Mouse (Mus musculus): ENCODE results near the gene Cul9. TPM values are rescaled to one million over a fixed set of nuclear protein-coding genes. Genes with fewer than 3 reads are reported as not detected.

Cul9 gene
- 10 to 100 TPM; 14.3 to 16.6 TPM for total RNA-seq (2023)

DNA sequence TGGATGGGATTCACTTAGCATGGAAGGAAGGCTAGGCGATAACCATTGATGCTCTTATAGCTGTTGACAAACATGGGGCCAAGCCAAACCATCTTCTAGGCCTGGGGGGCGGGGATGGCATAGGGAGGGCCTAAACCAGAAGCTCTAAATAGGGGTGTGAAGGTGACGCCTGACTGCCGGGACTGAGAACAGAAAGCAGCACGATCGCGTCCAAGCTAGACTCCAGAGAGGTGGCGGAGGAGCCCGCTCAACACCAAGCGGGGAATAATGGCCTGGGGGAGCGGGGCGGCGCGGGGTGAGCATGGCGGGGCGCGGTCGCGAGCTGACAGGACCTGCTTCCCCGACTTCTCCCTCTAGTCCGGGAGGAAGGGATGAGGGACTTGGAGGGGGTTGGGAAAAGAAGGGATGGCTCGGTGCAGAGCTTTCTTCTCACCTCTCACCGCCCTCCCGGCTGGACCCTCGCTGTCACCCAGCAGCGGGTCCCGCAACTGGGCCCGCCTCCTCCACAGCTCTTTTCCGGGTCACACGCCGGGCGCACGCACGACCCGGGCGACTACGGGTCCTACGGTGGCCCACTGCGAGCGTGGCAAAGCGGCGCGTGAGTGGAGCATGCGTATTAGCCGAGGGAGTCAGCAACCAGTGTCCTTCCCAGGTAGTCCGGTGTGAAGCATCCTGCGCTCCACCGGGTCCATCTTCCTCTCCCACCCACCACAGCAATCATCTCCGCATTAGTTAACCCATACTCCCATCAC is at the start of gene Cul9:
Gene Cul9 (minus strand): TSS at position 576 of the 752 bp plus-strand sequence.

DNA sequence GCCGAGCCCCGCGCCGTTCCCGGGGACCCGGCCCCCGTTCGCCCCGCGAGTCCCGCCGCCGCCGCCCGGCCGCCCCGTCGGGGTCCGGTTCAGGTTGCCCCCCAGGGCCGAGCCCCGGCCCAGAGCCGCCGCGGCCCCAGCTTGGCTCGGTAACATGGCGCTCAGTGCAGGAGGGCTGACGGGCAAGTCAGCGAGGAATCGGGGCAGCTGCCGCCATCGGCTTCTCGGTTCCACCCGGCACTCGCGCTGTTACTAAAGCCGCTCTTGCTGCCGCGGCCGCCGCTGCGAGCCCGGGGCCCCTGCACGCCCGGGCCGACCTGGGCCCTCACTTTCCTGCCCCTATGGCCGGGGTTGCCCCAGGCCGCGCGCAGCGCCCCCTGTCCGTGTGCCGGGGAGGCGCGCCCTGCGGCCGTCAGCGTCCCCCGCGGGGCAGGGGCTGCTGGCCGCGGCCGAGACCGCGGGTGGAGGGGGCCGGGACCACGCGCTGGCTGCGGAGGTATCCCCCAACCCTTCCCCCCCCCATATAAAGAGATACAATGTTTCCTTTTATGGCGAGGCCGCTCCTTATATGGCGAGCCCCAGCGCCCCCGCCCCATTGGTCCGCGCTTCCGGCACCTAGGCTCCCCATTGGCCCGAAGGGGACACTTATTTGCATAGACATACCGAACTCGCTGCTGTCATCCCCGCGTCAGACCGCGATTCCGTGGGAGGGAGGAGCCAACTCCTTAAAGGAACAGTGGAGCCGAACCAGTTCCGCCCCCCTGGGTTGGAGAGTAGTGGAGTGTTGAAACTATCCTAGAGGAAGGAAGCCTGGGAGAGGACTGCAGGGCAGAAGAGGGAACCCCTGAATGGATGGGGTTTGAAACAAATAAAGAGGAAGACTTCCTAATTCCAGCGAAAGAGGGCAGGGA is 9.7 kb upstream of the Cul9 start, which contains the start of gene Srf:
Gene Srf (minus strand): TSS at position 503 of the 911 bp plus-strand sequence.

DNA sequence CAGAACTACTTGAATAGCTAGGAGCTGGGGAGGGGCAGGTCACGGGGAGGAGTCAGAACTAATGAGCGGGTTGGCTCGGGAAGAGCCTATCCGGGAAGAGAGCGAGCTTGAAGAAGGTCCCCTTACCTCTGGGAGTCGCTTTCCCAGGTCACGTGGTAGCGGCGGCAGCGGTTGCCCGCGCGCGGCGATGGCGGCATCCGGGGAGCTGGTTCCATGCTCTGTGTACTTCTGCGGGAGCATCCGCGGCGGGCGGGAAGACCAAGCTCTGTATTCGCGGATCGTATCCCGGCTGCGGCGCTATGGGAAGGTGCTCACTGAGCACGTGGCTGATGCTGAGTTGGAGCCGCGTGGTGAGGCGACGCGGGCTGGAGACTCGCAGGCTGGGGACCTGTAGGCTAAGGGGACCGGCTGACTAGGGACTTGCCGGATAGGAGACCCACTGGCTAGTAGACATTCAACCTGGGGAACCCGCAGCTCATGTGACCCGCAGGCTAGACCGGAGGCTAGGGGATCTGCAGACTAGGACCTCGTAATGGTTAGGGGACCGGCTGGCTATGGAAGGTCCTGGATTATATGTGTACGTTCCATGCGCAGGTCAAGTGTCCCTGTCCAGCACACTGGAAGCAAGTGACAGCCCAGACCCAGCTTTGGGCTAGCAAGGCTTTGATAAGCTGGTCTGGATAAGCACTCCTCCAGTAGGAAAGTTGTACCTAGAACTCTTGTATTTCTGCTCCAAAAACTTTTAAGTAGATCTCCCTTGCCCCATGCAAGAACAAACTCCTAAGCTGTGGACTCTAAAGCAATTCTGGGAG is 49.4 kb downstream of the Cul9 start, which contains the start of gene Dnph1:
Gene Dnph1 (plus strand): TSS at position 89 of the 812 bp plus-strand sequence.

DNA sequence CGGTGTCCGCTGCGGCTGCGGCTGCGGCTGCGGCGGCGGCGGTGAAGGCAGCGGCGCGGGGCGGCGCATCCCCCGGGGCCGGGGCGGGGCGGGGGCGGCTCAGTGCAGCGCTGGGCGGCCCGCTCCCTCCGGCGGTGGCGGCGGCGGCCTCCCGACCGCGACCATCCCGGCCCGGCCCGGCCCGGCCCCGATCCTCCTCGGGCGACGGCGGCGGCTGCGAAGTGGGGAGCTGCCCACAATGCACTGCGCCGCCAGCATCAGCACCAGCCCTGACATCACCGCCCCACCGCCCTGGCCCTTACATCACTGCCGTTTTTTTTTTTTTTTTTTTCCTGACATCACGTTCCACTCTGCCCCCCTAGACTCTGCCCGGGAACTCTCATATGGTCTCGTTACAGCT is 58.8 kb downstream of the Cul9 start, which contains the start of gene Ttbk1:
Gene Ttbk1 (minus strand): TSS at position 245 of the 400 bp plus-strand sequence.

Other genes with a start within 250 kb of the Cul9 start
- under 1 TPM in 1 of 2 experiments, not detected in 1; 0.55 TPM for gene Dlk2, start 249.0 kb downstream of the Cul9 start, total RNA-seq (2023)
- gene Abcc10, start 218.0 kb downstream of the Cul9 start, total RNA-seq (2023): 10 to 100 TPM; 16.1 to 17.5 TPM
- gene Zfp318, start 162.7 kb downstream of the Cul9 start, total RNA-seq (2023): 10 to 100 TPM; 43.3 to 48.2 TPM
- gene Crip3, start 117.5 kb downstream of the Cul9 start, total RNA-seq (2023): not detected
- not detected for gene Slc22a7, start 107.9 kb downstream of the Cul9 start, total RNA-seq (2023)
- under 1 TPM; 0.53 to 0.87 TPM for gene Ttbk1, start 58.7 kb downstream of the Cul9 start, total RNA-seq (2023)
- 1 to 10 TPM in 1 of 2 experiments, not detected in 1; 1.1 TPM for gene Dnph1, start 49.7 kb downstream of the Cul9 start, total RNA-seq (2023)
- 10 to 100 TPM; 74.1 to 76.7 TPM for gene Srf, start 9.8 kb upstream of the Cul9 start, total RNA-seq (2023)
- not detected for gene Ptk7, start 83.1 kb upstream of the Cul9 start, total RNA-seq (2023)
- 10 to 100 TPM; 13.0 to 16.7 TPM for gene Klc4, start 99.6 kb upstream of the Cul9 start, total RNA-seq (2023)
- gene Mrpl2, start 99.8 kb upstream of the Cul9 start, total RNA-seq (2023): 10 to 100 TPM; 30.7 to 32.8 TPM
- gene Cul7, start 103.9 kb upstream of the Cul9 start, total RNA-seq (2023): 1 to 10 TPM; 6.7 to 7.6 TPM
- gene Rrp36, start 128.0 kb upstream of the Cul9 start, total RNA-seq (2023): 10 to 100 TPM; 28.2 to 34.0 TPM
- gene Mea1, start 132.4 kb upstream of the Cul9 start, total RNA-seq (2023): 10 to 100 TPM; 44.8 to 46.6 TPM
- 10 to 100 TPM; 42.8 to 54.6 TPM for gene Klhdc3, start 134.5 kb upstream of the Cul9 start, total RNA-seq (2023)
- 10 to 100 TPM; 46.9 to 48.3 TPM for gene Ppp2r5d, start 158.7 kb upstream of the Cul9 start, total RNA-seq (2023)
- gene Pex6, start 165.1 kb upstream of the Cul9 start, total RNA-seq (2023): 10 to 100 TPM; 27.9 to 32.0 TPM
- 1 to 10 TPM; 1.8 to 6.1 TPM for gene Gnmt, start 182.8 kb upstream of the Cul9 start, total RNA-seq (2023)
- gene Cnpy3, start 205.8 kb upstream of the Cul9 start, total RNA-seq (2023): 10 to 100 TPM; 51.7 to 54.6 TPM
- not detected for gene Ptcra, start 217.3 kb upstream of the Cul9 start, total RNA-seq (2023)
- gene 2310039H08Rik, start 226.2 kb upstream of the Cul9 start, total RNA-seq (2023): 10 to 100 TPM; 16.8 to 24.2 TPM
- gene Rpl7l1, start 236.3 kb upstream of the Cul9 start, total RNA-seq (2023): 10 to 100 TPM; 54.9 to 65.9 TPM